Mouse (Mus musculus) heart, embryonic 14.5 days (tissue): ENCODE results near the gene Cnfn. TPM values are rescaled to one million over a fixed set of nuclear protein-coding genes. Genes with fewer than 3 reads are reported as not detected.

Experiments
- ATAC-seq: fragments of 200-750 bp; cut with Nextera tagmentation; 2 replicates; pipeline ENCODE4 v1.8.0; 2017; ENCODE audit warnings: low read depth, moderate TSS enrichment; ENCODE audit not compliant: insufficient number of reproducible peaks, insufficient read depth, low FRiP score
- H3K27ac ChIP-seq, 2 experiments: fragments of 200-500 bp in 1 of 2; fragments of 300-500 bp in 1 of 2; sonication (generic) in 1 of 2; replicated peaks in 1 of 2; 2 replicates each; pipeline ENCODE4 v1.5.1; 2012 to 2014; ENCODE audit warnings: low read depth in 2 of 2, low read length in 2 of 2, control low read depth in 1 of 2, mild to moderate bottlenecking in 1 of 2, mixed read lengths in 1 of 2; ENCODE audit not compliant: control insufficient read depth in 1 of 2, insufficient read depth in 1 of 2
- H3K27me3 ChIP-seq: fragments of 300-500 bp; sonication (generic); 2 replicates; pipeline ENCODE4 v1.6.1; 2014; ENCODE audit warnings: mild to moderate bottlenecking, low read length, control low read depth; ENCODE audit not compliant: control insufficient read depth, insufficient read depth
- H3K36me3 ChIP-seq: fragments of 300-500 bp; sonication (generic); 2 replicates; pipeline ENCODE4 v1.6.1; 2014; ENCODE audit warnings: mild to moderate bottlenecking, control low read depth, low read length, mixed read lengths; ENCODE audit not compliant: control insufficient read depth, insufficient read depth
- H3K4me1 ChIP-seq, 2 experiments: fragments of 200-500 bp in 1 of 2; fragments of 300-500 bp in 1 of 2; sonication (generic) in 1 of 2; 2 replicates each; pipeline ENCODE4 v1.6.1; 2012 to 2014; ENCODE audit warnings: low read length in 2 of 2, control low read depth in 1 of 2, mixed read lengths in 1 of 2; ENCODE audit not compliant: control insufficient read depth in 2 of 2, insufficient read depth in 2 of 2
- H3K4me2 ChIP-seq: fragments of 300-500 bp; sonication (generic); 2 replicates; pipeline ENCODE4 v1.6.1; 2014; ENCODE audit warnings: mild to moderate bottlenecking, low read length
- H3K4me3 ChIP-seq, 2 experiments: fragments of 200-500 bp in 1 of 2; fragments of 300-500 bp in 1 of 2; sonication (generic) in 1 of 2; 2 replicates each; pipeline ENCODE4 v1.5.1; 2012 to 2014; ENCODE audit warnings: low read length in 2 of 2, mild to moderate bottlenecking in 2 of 2, control low read depth in 1 of 2, low read depth in 1 of 2, moderate library complexity in 1 of 2; ENCODE audit not compliant: control insufficient read depth in 1 of 2, insufficient read depth in 1 of 2
- H3K9ac ChIP-seq: fragments of 300-500 bp; sonication (generic); 2 replicates; pipeline ENCODE4 v1.6.1; 2014; ENCODE audit warnings: mild to moderate bottlenecking, low read length
- H3K9me3 ChIP-seq: fragments of 300-500 bp; sonication (generic); 2 replicates; pipeline ENCODE4 v1.6.1; 2016; ENCODE audit warnings: low read length, control low read depth; ENCODE audit not compliant: control insufficient read depth
- WGBS: fragments of 180-500 bp; shearing (Covaris S2); extraction: QIAGEN DNeasy Blood & Tissue Kit; methylation state at CpG from one replicate; pipeline ENCODE4 v1.1.7; 2014; 5-methylcytosine and 5-hydroxymethylcytosine counted together
- polyA plus RNA-seq: library from polyadenylated mRNA; unstranded; fragments of >200 nt; fragmentation: Nextera tagmentation; extraction: Ambion mirVana; gene quantifications from 2 replicates; pipeline ENCODE4 v1.2.1, GENCODE M21; 2014

Cnfn gene
- polyA plus RNA-seq: 0.31 TPM in 1 of 2 replicates, not detected in the other

DNA sequence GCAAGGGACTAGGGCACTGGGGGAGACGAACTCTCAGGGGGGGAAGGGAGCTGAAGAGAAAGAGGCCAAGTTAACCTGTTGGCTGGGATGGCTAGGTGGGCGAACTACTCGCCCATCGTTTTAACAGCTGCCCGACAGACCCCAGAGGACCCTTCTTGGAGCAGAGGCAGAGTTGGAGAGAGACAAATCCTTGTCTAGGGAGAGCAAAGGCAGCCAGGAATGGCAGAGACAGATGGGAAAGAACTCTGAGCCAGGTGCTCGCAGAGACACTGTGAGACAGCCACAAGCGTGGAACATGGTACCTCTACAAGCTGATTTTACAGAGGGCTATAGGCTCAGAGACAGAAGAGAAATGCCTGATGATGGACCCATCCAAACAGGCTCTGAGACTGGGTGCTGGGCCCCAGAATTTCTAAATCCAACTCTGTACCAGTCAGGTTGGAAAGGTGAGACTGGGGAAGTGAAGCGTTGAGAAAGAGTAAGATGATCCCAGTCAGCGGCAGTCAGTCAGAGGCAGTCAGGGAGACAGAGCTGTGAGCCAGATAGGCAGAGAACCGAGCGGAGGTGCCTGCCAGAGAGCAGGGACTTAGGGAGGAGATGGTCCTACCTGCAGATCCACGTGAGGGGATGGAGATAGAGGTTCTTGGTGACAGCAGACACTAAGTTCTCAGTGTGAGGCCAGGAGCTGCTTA, at the start of gene Cnfn:
Cnfn (minus strand) TSS at position 667 of the 692 bp plus-strand sequence.
- no peaks in the 10 kb centered on the region for H3K9me3 ChIP-seq
- no peak within 1 kb of the TSS for H3K4me2 ChIP-seq
- no peak within 1 kb of the TSS for H3K9ac ChIP-seq
- no peaks in the 10 kb centered on the region; a peak in 1 of 4 replicates for H3K4me1 ChIP-seq
- no peak for ATAC-seq
- no peak within 1 kb of the TSS for H3K27ac ChIP-seq
- H3K27me3 ChIP-seq: peaks cover 40% of the 10 kb centered on the region
- 43% methylated on average over 12 of the region's 12 CpGs for WGBS
- H3K36me3 ChIP-seq: peaks cover 5% of the 10 kb centered on the region
- H3K4me3 ChIP-seq: no peak within 1 kb of the TSS

DNA sequence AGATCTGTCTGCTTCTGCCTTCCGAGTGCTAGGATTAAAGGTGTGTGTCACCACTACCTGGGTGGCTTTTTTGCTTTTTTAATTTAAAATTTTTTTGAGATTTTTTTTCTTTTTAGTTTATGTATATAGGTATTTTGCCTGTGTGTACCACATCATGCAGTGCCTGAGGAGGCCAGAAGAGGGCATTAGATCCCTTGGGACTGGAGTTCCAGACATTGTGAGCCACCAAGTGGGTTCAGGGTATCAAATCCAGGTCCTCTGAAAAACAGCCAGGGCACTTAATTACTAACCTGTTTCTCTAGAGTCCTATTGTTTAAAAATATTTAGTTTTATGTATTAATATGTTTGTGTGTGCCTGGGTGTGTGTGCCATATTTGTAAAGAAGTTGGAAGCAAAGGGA, 48.1 kb upstream of the Cnfn start:
- H3K9me3 ChIP-seq: no peaks in the 10 kb centered on the region
- no peak overlapping the region for H3K4me3 ChIP-seq
- WGBS: 40% methylated on average over 1 of the region's 1 CpGs

DNA sequence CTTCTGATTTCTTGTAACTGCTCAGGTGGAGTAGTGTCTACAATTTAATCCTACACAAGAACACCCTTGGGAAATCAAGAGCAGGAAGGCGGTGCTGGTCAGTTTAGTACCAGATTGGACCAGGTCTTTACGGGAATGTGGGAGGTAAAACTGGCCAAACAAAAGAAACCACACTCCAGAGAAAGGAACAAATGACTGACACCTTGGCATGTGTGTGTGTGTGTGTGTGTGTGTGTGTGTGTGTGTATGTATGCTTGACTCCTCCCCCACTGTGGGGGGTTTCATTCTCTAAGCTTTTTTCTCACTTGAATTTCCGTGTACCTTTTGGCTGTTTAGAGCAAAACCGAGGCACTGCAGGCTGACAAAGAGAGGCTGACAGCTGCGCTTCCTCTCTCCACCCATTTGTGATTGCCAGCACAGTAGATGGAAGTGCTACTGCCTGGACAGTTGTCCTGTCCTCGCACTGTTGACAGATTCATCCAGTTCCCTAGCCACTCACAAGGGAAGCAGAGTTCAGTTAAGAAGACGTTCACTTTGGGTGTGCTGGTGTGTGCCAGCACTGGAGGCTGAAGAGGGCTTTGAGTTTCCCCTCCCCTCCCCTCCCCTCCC, 43.4 kb upstream of the Cnfn start, which contains the start of gene Cxcl17:
Cxcl17 (minus strand) TSS at position 54 of the 609 bp plus-strand sequence.
- Histone ChIP-seq H3K9me3 (no peaks in the 10 kb centered on the region), H3K4me1 (no peaks in the 10 kb centered on the region), H3K27me3 (no peaks in the 10 kb centered on the region), H3K36me3 (no peaks in the 10 kb centered on the region), H3K4me3 (no peak within 1 kb of the TSS), H3K9ac (no peak within 1 kb of the TSS), H3K27ac (no peak within 1 kb of the TSS), H3K4me2 (no peak within 1 kb of the TSS)
- no peak for ATAC-seq
- WGBS: 41% methylated on average over 7 of the region's 7 CpGs

More for the DNA sequence above, 48.1 kb upstream of the Cnfn start:
- H3K4me2 ChIP-seq: no peak overlapping the region
- H3K4me1 ChIP-seq: no peaks in the 10 kb centered on the region
- no peak for ATAC-seq
- H3K27me3 ChIP-seq: peaks cover 10% of the 10 kb centered on the region
- H3K27ac ChIP-seq: no peak overlapping the region
- no peak overlapping the region for H3K9ac ChIP-seq
- H3K36me3 ChIP-seq: no peaks in the 10 kb centered on the region

GRCm38 (mm10) chr7:25411861-25412260, 42.3 kb upstream of the Cnfn start:
- Histone ChIP-seq H3K9me3 (no peaks in the 10 kb centered on the region), H3K27me3 (no peaks in the 10 kb centered on the region), H3K4me3 (no peak overlapping the region), H3K9ac (no peak overlapping the region), H3K4me2 (no peak overlapping the region), H3K4me1 (no peaks in the 10 kb centered on the region), H3K27ac (no peak overlapping the region), H3K36me3 (no peaks in the 10 kb centered on the region)
- ATAC-seq: no peak
- WGBS: 74% methylated on average over 3 of the region's 3 CpGs

DNA sequence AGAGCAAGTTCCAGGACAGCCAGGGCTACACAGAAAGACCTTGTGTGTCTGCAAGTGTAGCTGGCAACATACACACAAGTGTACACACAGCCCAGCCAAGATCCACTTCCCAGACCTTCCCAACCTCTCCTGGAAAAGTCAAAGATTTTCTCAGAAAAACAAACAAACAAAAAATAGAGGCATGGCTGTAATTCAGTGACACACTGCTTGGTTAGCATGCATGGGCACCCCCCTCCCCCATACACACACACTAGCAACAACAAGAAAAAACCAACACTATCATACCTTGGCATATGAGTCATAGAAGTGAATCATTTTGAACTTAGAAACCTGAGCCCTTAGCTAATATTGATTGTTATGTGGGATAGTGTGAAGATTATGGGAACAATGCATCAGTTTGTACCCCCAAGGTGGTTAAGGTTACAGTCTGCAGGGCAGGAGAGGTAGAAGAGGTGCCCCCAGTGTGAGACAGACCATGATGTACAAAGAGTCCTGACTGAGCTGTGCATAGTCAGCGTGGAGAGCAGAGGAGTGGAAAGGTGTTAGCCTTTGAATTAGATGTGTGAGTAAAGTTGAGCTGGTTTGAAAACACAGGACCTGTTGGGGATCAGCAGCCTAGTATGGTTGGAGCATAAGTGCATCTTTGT, 41.6 kb upstream of the Cnfn start:
- H3K27me3 ChIP-seq: no peaks in the 10 kb centered on the region
- H3K9me3 ChIP-seq: no peaks in the 10 kb centered on the region
- no peak overlapping the region for H3K4me2 ChIP-seq
- H3K4me1 ChIP-seq: no peaks in the 10 kb centered on the region
- H3K36me3 ChIP-seq: no peaks in the 10 kb centered on the region
- no peak overlapping the region for H3K27ac ChIP-seq
- H3K9ac ChIP-seq: no peak overlapping the region
- 72% methylated on average over 1 of the region's 1 CpGs for WGBS
- no peak for ATAC-seq
- H3K4me3 ChIP-seq: no peak overlapping the region

DNA sequence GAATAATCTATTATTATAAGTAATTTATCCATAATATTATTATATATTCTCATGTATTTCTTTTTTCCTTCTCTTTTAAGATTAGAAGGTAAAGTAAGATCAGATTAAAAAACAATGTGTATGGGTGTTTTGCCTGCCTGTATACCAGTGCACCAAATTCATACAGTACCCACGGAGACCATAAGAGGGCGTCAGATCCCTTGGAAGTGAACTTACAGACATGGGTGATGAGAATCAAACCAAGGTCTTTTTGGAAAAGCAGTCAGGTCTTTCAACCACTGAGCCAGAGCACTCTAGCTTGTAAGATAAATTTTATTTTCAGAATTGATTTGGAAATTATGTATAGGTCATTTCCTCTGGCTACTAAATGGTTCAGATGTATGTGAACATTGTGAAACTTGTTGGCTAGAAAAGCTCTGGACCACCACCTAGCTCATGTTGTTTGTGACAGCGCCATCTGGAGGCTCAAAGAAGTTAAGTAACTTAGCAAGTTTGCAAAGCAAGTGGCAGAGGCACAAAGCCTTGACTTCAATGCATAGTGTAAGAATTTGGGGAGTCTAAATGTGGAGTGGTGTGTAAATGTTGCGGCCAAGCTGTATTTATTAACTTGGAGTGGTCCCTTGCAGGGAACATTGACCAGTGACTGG, 39.7 kb upstream of the Cnfn start:
- WGBS: 40% methylated on average over 4 of the region's 4 CpGs
- Histone ChIP-seq H3K4me1 (no peaks in the 10 kb centered on the region), H3K9ac (no peak overlapping the region), H3K27me3 (no peaks in the 10 kb centered on the region), H3K36me3 (no peaks in the 10 kb centered on the region), H3K4me3 (no peak overlapping the region), H3K4me2 (no peak overlapping the region), H3K9me3 (no peaks in the 10 kb centered on the region), H3K27ac (no peak overlapping the region)
- no peak for ATAC-seq

GRCm38 (mm10) chr7:25406468-25406867, 36.9 kb upstream of the Cnfn start:
- Histone ChIP-seq H3K4me1 (peaks cover 0 to 4% of the 10 kb centered on the region in 2 experiments; a peak in 2 of 4 replicates), H3K36me3 (no peaks in the 10 kb centered on the region), H3K27ac (no peak overlapping the region), H3K4me2 (no peak overlapping the region), H3K9me3 (no peaks in the 10 kb centered on the region), H3K4me3 (no peak overlapping the region), H3K9ac (no peak overlapping the region), H3K27me3 (no peaks in the 10 kb centered on the region)
- WGBS: 83% methylated on average over 7 of the region's 7 CpGs
- ATAC-seq: no peak
